Mouse (Mus musculus): ENCODE data around the gene Slc38a3. TPM values are rescaled to one million over a fixed set of nuclear protein-coding genes. Genes with fewer than 3 reads are reported as not detected.
"Not testable (repeated sequence)": the region's sequence is repeated elsewhere in the genome, so short reads cannot be mapped to it uniquely, and the experiment has no call there.

The Slc38a3 gene
- total RNA-seq, 2 experiments from 2014 or later, result 69.9 to 81.4 TPM

DNA sequence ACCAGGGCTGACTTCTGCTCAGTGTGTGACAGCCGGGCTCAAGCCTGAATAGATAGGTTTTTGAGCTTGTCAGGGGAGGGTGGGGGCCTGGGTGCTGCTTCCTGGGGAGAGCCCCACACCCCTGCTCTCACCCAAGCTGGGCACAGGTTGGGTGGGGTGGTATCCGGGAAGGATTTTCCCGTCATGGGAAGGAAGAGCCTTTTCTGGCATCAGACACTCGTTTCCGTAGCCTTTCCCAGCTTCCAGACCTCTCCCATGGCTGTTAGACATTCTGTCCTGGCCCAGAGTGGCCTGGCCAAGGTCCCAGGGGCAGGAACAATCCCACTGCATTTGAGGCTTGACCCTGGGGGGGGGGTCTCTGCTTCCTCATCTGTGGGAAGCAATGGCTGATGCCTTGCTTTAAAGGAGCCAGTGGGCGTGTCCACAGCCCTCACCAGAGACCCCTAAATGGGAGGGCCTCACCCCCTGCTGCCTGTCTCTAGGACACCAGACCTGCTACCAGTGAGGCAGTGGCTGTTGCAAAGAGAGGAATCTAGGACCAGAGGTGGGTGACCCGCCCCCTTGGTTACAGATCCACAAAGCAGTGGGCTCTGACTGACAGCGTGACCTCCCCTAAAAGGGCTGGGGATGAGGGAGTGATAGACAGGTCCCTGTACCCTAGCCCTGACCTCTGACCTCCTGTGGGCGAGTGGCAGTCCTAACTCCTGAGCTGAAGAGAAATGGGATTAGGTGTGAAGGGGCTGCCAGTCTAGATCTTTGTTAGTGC, 27.7 kb upstream of the Slc38a3 start:
- no peak for DNase-seq (ENCODE audit: low spot score in 2 of 2)
- intact Hi-C loops (cut with DNase I), result no loop called here

- no peak for DNase-seq (ENCODE audit: low spot score in 2 of 2)
- intact Hi-C loops (cut with DNase I), result no loop called here
Measured at GRCm38 (mm10) chr9:107696106-107696479, 26.8 kb upstream of the Slc38a3 start.

DNA sequence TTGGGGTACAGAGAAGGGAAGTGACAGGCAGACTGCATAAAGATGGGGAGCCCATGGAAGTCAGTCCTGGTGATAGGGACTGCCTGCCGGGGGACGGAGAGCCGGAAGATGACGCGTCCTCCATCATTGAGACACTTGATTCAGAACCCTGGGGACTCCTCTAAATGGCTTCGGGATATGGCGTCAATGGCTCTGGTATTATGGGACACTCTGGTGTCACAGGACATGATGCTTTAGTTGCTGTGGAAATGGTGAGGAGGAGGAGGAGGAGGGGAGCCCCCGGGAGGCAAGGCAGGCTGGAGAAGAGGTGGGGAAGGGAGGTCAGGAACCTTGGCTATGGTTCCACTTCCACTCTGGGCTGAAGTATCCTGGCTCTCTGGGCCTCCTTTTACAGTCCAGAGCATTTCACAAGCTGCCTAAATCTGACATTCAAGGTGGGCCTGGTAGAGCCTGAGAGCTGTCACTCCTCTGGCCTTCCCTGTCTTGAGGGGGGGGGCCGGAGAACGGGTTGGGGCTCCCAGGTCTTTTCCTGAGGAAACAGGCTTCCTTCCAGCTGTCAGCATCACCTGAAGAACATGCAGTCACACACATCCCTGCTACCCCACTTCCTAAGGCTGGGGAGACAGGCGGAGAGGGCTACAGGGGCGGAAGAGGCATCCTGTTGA, 26.2 kb upstream of the Slc38a3 start:
- intact Hi-C loops (cut with DNase I), result no loop called here
- DNase-seq (ENCODE audit: low spot score in 2 of 2), result no peak

DNA sequence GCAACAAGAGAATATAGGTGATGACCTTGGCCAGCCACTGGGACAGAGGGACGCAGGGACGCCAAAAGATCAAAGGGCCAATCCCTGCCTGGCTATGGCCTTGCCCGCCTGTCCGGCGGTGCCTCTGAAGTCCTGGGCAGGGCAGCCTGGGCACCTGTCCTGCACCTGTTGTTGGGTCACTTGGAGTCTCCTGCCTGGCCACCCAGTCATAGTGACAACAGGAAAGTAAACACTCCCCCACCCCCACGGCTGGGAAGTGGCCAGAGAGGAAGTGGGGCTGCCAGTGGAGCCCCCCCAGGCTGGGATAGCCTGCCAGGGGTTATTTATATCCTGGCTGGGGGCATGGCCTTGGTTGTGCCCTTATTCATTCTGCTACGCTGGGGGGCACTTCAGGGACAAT, 25.3 kb upstream of the Slc38a3 start:
- no peak for DNase-seq (ENCODE audit: low spot score in 2 of 2)
- intact Hi-C loops (cut with DNase I), result no loop called here

GRCm38 (mm10) chr9:107693433-107693987, 24.2 kb upstream of the Slc38a3 start:
- DNase-seq (ENCODE audit: low spot score in 2 of 2), result no peak
- intact Hi-C loops (cut with DNase I), result no loop called here

GRCm38 (mm10) chr9:107692785-107693184, 23.5 kb upstream of the Slc38a3 start:
- intact Hi-C loops (cut with DNase I), result no loop called here
- DNase-seq (ENCODE audit: low spot score in 2 of 2), result no peak

DNA sequence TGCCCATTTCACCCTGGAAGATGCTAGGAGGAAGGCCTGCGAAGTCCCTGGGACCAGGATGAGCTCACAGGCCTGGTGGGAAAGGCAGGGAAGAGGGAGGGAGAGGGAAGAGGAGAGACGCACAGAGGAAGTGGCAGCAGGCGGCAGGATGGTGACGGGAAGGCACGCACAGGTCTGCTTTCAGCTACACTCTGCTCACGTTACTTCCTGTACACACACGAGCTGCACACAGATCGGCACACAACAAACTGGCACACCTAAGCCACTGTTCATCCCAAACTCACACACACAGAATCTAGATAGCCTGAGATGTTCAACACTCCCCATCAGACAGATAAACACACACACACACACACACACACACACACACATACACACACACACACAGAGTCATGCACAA, 21.1 kb upstream of the Slc38a3 start:
- DNase-seq (ENCODE audit: low spot score in 2 of 2), result no peak
- intact Hi-C loops (cut with DNase I), result no loop called here

DNA sequence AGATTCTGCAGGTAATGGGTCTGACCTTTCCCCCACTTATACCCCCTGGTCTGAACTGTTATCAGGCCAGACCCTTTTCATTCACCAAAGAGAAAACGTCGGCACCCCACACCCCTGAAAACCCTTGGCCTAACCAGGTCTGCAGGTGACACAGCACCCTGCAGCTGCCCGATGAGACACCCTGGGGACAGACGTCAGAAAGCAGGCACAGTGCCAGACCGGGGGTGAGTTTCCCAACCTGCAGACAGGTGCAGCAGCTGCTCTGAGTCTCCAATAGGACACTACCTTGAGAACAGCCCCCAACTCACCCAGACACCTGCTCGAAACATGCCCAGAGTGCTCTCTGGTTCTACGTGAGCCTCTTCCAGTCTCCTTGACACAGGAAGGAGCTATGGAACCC, 19.6 kb upstream of the Slc38a3 start:
- intact Hi-C loops (cut with DNase I), result no loop called here
- DNase-seq (ENCODE audit: low spot score in 2 of 2), result no peak

DNA sequence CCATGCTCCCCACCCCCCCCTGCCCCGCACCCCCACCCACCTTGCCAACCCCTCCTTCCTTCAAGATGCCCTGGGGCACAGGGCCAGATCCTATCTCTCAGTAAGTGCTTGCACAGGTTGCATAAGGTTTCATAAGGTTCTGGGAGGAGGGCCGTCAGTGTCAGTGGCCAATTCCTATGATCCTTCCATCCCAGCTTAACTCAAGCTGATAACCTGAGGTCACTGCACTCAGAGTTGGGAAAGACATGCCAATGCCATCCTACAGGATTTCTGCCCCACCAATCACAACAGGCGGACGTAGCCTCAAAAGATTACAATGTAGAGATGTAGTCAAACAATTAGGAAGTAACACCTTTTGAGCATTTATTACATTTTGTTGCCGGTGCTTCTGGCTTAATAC, 19.1 kb upstream of the Slc38a3 start:
- no peak for DNase-seq (ENCODE audit: low spot score in 2 of 2)
- intact Hi-C loops (cut with DNase I), result no loop called here

- intact Hi-C loops (cut with DNase I), result loop anchor here (1.0 kb wide), 1 partner anchor 53 kb away; no protein-coding TSS in a partner anchor
- peak in 1 of 2 experiments; percentile 31 for DNase-seq (ENCODE audit: low spot score in 2 of 2)
Measured at GRCm38 (mm10) chr9:107685231-107685981, 16.1 kb upstream of the Slc38a3 start.

DNA sequence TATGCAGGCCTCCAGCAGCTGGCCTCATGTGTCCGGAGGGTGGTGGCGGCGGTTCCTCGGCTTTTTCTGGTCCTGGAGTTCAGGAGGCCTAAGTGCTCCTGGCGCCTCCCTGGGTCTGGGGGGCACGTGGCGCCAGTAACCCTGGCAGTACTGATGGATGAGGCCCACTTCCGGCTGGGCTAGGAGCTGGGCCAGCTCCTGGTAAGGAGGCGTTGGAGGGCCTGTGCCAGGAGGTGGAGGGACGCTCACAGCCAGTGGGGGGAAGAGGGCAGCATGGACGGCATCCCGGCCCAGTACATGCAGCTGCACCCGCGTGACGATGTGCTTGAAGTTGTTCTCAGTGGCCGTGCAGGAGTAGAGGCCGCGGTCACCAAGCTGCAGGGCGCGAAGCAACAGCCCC, 13.1 kb upstream of the Slc38a3 start:
- DNase-seq (ENCODE audit: low spot score in 2 of 2), result no peak
- intact Hi-C loops (cut with DNase I), result no loop called here

DNA sequence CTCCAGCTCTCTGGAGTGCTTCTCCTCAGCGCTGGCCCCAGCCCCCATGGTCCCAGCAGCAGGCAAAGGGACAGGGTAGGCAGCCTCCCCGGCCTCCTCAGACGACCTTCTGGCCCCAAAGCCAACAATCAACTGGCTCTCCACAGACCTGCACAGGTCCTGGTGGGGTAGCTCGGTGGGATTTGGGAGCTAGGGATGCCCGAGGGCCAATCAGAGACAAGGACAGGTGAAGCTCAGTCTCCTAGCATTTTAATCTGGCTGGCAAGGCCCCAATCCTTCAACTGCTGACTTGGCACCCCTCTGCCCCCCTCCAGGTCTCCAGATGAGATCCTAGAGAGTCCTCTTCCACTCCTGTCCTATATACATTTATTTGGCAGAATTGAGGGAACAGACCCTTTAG, 10.2 kb upstream of the Slc38a3 start, which contains the start of gene Gnat1:
Gene Gnat1, minus strand, starts transcription at position 212 of the 400 bp plus-strand sequence.
- DNase-seq (ENCODE audit: low spot score in 2 of 2), result no peak
- intact Hi-C loops (cut with DNase I), result no loop called here

- no peak for DNase-seq (ENCODE audit: low spot score in 2 of 2)
- intact Hi-C loops (cut with DNase I), result no loop called here
Measured at GRCm38 (mm10) chr9:107678861-107679260, 9.5 kb upstream of the Slc38a3 start.

DNA sequence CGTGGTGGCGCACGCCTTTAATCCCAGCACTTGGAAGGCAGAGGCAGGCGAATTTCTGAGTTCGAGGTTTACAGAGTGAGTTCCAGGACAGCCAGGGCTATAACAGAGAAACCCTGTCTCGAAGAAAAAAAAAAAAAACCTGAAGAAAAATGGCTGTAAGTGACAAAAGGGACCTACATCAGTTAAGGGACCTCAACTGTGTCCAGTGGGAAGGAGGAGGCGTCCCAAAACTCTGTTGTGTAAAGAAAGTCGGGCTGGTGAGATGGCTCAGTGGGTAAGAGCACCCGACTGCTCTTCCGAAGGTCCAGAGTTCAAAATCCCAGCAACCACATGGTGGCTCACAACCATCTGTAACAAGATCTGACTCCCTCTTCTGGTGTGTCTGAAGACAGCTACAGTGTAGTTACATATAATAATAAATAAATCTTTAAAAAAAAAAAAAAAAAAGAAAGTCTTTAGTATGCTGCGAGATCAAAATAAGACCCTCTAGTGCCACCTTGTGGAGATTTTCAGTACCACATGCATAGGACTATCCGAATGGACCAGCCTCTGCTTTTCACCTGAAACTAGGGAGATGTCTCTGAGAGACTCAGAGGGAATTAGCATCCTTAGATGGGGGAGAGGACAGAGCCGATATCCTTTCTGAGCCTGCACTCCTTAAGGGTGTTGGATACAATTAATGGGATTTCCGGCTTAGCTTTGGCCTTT, 8.6 kb upstream of the Slc38a3 start:
- intact Hi-C loops (cut with DNase I), result not testable (repeated sequence)
- DNase-seq (ENCODE audit: low spot score in 2 of 2), result peak; percentile 78 to 86

- intact Hi-C loops (cut with DNase I), result no loop called here
- DNase-seq (ENCODE audit: low spot score in 2 of 2), result no peak
Measured at GRCm38 (mm10) chr9:107677091-107677784, 7.9 kb upstream of the Slc38a3 start.

- intact Hi-C loops (cut with DNase I), result loop anchor here (1.0 kb wide), 2 partner anchors 31 to 74 kb away; no protein-coding TSS in a partner anchor
- peak in 1 of 2 experiments; percentile 49 for DNase-seq (ENCODE audit: low spot score in 2 of 2)
Measured at GRCm38 (mm10) chr9:107676302-107676701, 7.0 kb upstream of the Slc38a3 start.

GRCm38 (mm10) chr9:107675671-107676301, 6.5 kb upstream of the Slc38a3 start:
- DNase-seq (ENCODE audit: low spot score in 2 of 2), result peak; percentile 66 to 69
- intact Hi-C loops (cut with DNase I), result loop anchor here (1.0 kb wide), 2 partner anchors 30 to 73 kb away; no protein-coding TSS in a partner anchor

Measured in left cerebral cortex, postnatal 25 days (tissue).